Mouse (Mus musculus) kidney, embryonic 15.5 days (tissue): Measurements from ENCODE around the gene Col6a1. TPM values are rescaled to one million over a fixed set of nuclear protein-coding genes. Genes with fewer than 3 reads are reported as not detected.
A peak's percentile ranks its signal among the peaks of the same experiment; 100 is the strongest.

Source experiments
- ATAC-seq: fragments of 200-750 bp; cut with Nextera tagmentation; replicated peaks from 2 replicates; pipeline ENCODE4 v1.8.0; 2017; ENCODE audit warnings: moderate TSS enrichment; ENCODE audit not compliant: low FRiP score
- H3K27ac ChIP-seq: fragments of 300-500 bp; sonication (generic); 2 replicates; pipeline ENCODE4 v1.5.1; 2015; ENCODE audit warnings: mild to moderate bottlenecking, inconsistent platforms
- H3K27me3 ChIP-seq: fragments of 300-500 bp; sonication (generic); 2 replicates; pipeline ENCODE4 v1.6.1; 2015; ENCODE audit warnings: inconsistent platforms
- H3K36me3 ChIP-seq: fragments of 300-500 bp; sonication (generic); 2 replicates; pipeline ENCODE4 v1.6.1; 2015; ENCODE audit warnings: inconsistent platforms
- H3K4me1 ChIP-seq: fragments of 300-500 bp; sonication (generic); 2 replicates; pipeline ENCODE4 v1.6.1; 2015; ENCODE audit warnings: inconsistent platforms
- H3K4me2 ChIP-seq: fragments of 300-500 bp; sonication (generic); 2 replicates; pipeline ENCODE4 v1.6.1; 2015; ENCODE audit warnings: moderate library complexity, mild to moderate bottlenecking, inconsistent platforms
- H3K4me3 ChIP-seq: fragments of 300-500 bp; sonication (generic); replicated peaks from 2 replicates; pipeline ENCODE4 v1.5.1; 2015; ENCODE audit warnings: mild to moderate bottlenecking, inconsistent platforms
- H3K9ac ChIP-seq: fragments of 300-500 bp; sonication (generic); 2 replicates; pipeline ENCODE4 v1.6.1; 2015; ENCODE audit warnings: mild to moderate bottlenecking, inconsistent platforms
- H3K9me3 ChIP-seq: fragments of 300-500 bp; sonication (generic); replicated peaks from 2 replicates; pipeline ENCODE4 v1.6.1; 2016; ENCODE audit warnings: inconsistent platforms
- WGBS: fragments of 180-500 bp; shearing (Covaris S2); methylation state at CpG from one replicate; pipeline ENCODE4 v1.1.7; 2015; ENCODE audit warnings: mixed read lengths; 5-methylcytosine and 5-hydroxymethylcytosine counted together
- polyA plus RNA-seq: library from polyadenylated mRNA; unstranded; fragments of >200 nt; fragmentation: Nextera tagmentation; extraction: Ambion mirVana; gene quantifications from 2 replicates; pipeline ENCODE4 v1.2.1, GENCODE M21; 2015

The Col6a1 gene
- polyA plus RNA-seq, 1 experiment from 2014 or later, result 112 TPM

- no peaks in the 10 kb centered on the region for H3K27me3 ChIP-seq
- H3K9ac ChIP-seq, result no peak overlapping the region
- no peaks in the 10 kb centered on the region for H3K9me3 ChIP-seq
- no peak overlapping the region for H3K4me2 ChIP-seq
- peak overlapping the region; percentile 81 for H3K27ac ChIP-seq
- H3K36me3 ChIP-seq, result no peaks in the 10 kb centered on the region
- no peak overlapping the region for H3K4me3 ChIP-seq
- 0 out of 2 replicates have a peak, but pooled peaks cover 6% of the 10 kb centered on the region for H3K4me1 ChIP-seq
- 70% methylated on average over 10 of the region's 10 CpGs for WGBS
- ATAC-seq, result no peak
Observed at GRCm38 (mm10) chr10:76695283-76695885, 30.6 kb downstream of the Col6a1 start.

GRCm38 (mm10) chr10:76694765-76695164, 31.2 kb downstream of the Col6a1 start:
- Histone ChIP-seq H3K9ac (no peak overlapping the region), H3K27ac (peak overlapping the region; percentile 81), H3K9me3 (no peaks in the 10 kb centered on the region), H3K4me3 (no peak overlapping the region), H3K27me3 (no peaks in the 10 kb centered on the region), H3K36me3 (no peaks in the 10 kb centered on the region), H3K4me1 (0 out of 2 replicates have a peak, but pooled peaks cover 6% of the 10 kb centered on the region), H3K4me2 (no peak overlapping the region)
- ATAC-seq, result peak; percentile 25; the same call in 1 of the 2 replicates
- WGBS, result 37% methylated on average over 7 of the region's 7 CpGs

GRCm38 (mm10) chr10:76693446-76693845, 32.5 kb downstream of the Col6a1 start:
- Histone ChIP-seq H3K4me3 (no peak overlapping the region), H3K27me3 (no peaks in the 10 kb centered on the region), H3K9ac (no peak overlapping the region), H3K4me2 (no peak overlapping the region), H3K36me3 (no peaks in the 10 kb centered on the region), H3K9me3 (no peaks in the 10 kb centered on the region), H3K4me1 (0 out of 2 replicates have a peak, but pooled peaks cover 6% of the 10 kb centered on the region), H3K27ac (no peak overlapping the region)
- 74% methylated on average over 2 of the region's 2 CpGs for WGBS
- no peak for ATAC-seq

GRCm38 (mm10) chr10:76685451-76686017, 40.4 kb downstream of the Col6a1 start:
- Histone ChIP-seq H3K9ac (no peak overlapping the region), H3K4me3 (no peak overlapping the region), H3K4me2 (no peak overlapping the region), H3K27ac (no peak overlapping the region), H3K9me3 (no peaks in the 10 kb centered on the region), H3K4me1 (peaks cover 22% of the 10 kb centered on the region; the same call in 1 of the 2 replicates), H3K27me3 (no peaks in the 10 kb centered on the region), H3K36me3 (no peaks in the 10 kb centered on the region)
- WGBS, result 90% methylated on average over 10 of the region's 10 CpGs
- no peak for ATAC-seq

- no peak for ATAC-seq
- peaks cover 22% of the 10 kb centered on the region; the same call in 1 of the 2 replicates for H3K4me1 ChIP-seq
- WGBS, result 32% methylated on average over 12 of the region's 12 CpGs
- H3K36me3 ChIP-seq, result no peaks in the 10 kb centered on the region
- no peak overlapping the region for H3K4me3 ChIP-seq
- H3K27ac ChIP-seq, result 0 out of 2 replicates have a peak overlapping the region, but pooled peaks have one; percentile 23
- no peaks in the 10 kb centered on the region for H3K9me3 ChIP-seq
- H3K27me3 ChIP-seq, result no peaks in the 10 kb centered on the region
- no peak overlapping the region for H3K4me2 ChIP-seq
- H3K9ac ChIP-seq, result no peak overlapping the region
Observed at GRCm38 (mm10) chr10:76683977-76684376, 42.0 kb downstream of the Col6a1 start.

- no peak overlapping the region for H3K9ac ChIP-seq
- H3K9me3 ChIP-seq, result no peaks in the 10 kb centered on the region
- no peak overlapping the region for H3K4me3 ChIP-seq
- no peaks in the 10 kb centered on the region for H3K36me3 ChIP-seq
- ATAC-seq, result no peak
- no peaks in the 10 kb centered on the region for H3K27me3 ChIP-seq
- 0 out of 2 replicates have a peak overlapping the region, but pooled peaks have one; percentile 22 for H3K27ac ChIP-seq
- H3K4me2 ChIP-seq, result no peak overlapping the region
- 52% methylated on average over 7 of the region's 7 CpGs for WGBS
- H3K4me1 ChIP-seq, result peaks cover 22% of the 10 kb centered on the region; the same call in 1 of the 2 replicates
Observed at GRCm38 (mm10) chr10:76683461-76683860, 42.5 kb downstream of the Col6a1 start.

GRCm38 (mm10) chr10:76681882-76682281, 44.1 kb downstream of the Col6a1 start:
- H3K36me3 ChIP-seq, result no peaks in the 10 kb centered on the region
- H3K9ac ChIP-seq, result no peak overlapping the region
- H3K4me2 ChIP-seq, result no peak overlapping the region
- H3K4me3 ChIP-seq, result no peak overlapping the region
- H3K9me3 ChIP-seq, result no peaks in the 10 kb centered on the region
- WGBS, result 56% methylated on average over 3 of the region's 3 CpGs
- peaks cover 22% of the 10 kb centered on the region; the same call in 1 of the 2 replicates for H3K4me1 ChIP-seq
- peak; percentile 74; the same call in 1 of the 2 replicates for ATAC-seq
- H3K27ac ChIP-seq, result peak overlapping the region; percentile 51; the same call in 1 of the 2 replicates
- H3K27me3 ChIP-seq, result no peaks in the 10 kb centered on the region

GRCm38 (mm10) chr10:76680758-76681650, 45.0 kb downstream of the Col6a1 start:
- Histone ChIP-seq H3K4me3 (no peak overlapping the region), H3K9ac (no peak overlapping the region), H3K4me2 (no peak overlapping the region), H3K27ac (peak overlapping the region; percentile 51), H3K4me1 (peaks cover 22% of the 10 kb centered on the region; the same call in 1 of the 2 replicates), H3K36me3 (no peaks in the 10 kb centered on the region), H3K27me3 (no peaks in the 10 kb centered on the region), H3K9me3 (no peaks in the 10 kb centered on the region)
- WGBS, result 83% methylated on average over 6 of the region's 6 CpGs
- no peak for ATAC-seq

- no peak overlapping the region for H3K4me2 ChIP-seq
- H3K9me3 ChIP-seq, result no peaks in the 10 kb centered on the region
- H3K4me3 ChIP-seq, result no peak overlapping the region
- 71% methylated on average over 7 of the region's 7 CpGs for WGBS
- H3K4me1 ChIP-seq, result peaks cover 16% of the 10 kb centered on the region; the same call in 1 of the 2 replicates
- no peak overlapping the region for H3K27ac ChIP-seq
- H3K9ac ChIP-seq, result no peak overlapping the region
- no peaks in the 10 kb centered on the region for H3K27me3 ChIP-seq
- no peak for ATAC-seq
- H3K36me3 ChIP-seq, result no peaks in the 10 kb centered on the region
Observed at GRCm38 (mm10) chr10:76678122-76678521, 47.8 kb downstream of the Col6a1 start.

- 70% methylated on average over 2 of the region's 2 CpGs for WGBS
- no peak overlapping the region for H3K27ac ChIP-seq
- H3K27me3 ChIP-seq, result no peaks in the 10 kb centered on the region
- no peaks in the 10 kb centered on the region for H3K4me1 ChIP-seq
- H3K9ac ChIP-seq, result no peak overlapping the region
- no peaks in the 10 kb centered on the region for H3K36me3 ChIP-seq
- ATAC-seq, result no peak
- no peak overlapping the region for H3K4me2 ChIP-seq
- no peak overlapping the region for H3K4me3 ChIP-seq
- no peaks in the 10 kb centered on the region for H3K9me3 ChIP-seq
Observed at GRCm38 (mm10) chr10:76675268-76675667, 50.7 kb downstream of the Col6a1 start.

- Histone ChIP-seq H3K9me3 (no peaks in the 10 kb centered on the region), H3K4me2 (no peak overlapping the region), H3K4me1 (no peaks in the 10 kb centered on the region), H3K36me3 (no peaks in the 10 kb centered on the region), H3K27ac (no peak overlapping the region), H3K4me3 (no peak overlapping the region), H3K27me3 (no peaks in the 10 kb centered on the region), H3K9ac (no peak overlapping the region)
- WGBS, result 85% methylated on average over 6 of the region's 6 CpGs
- no peak for ATAC-seq
Observed at GRCm38 (mm10) chr10:76674581-76674980, 51.4 kb downstream of the Col6a1 start.

GRCm38 (mm10) chr10:76671939-76672338, 54.0 kb downstream of the Col6a1 start:
- WGBS, result 87% methylated on average over 9 of the region's 9 CpGs
- Histone ChIP-seq H3K4me3 (no peak overlapping the region), H3K9ac (no peak overlapping the region), H3K27ac (no peak overlapping the region), H3K27me3 (no peaks in the 10 kb centered on the region), H3K4me2 (no peak overlapping the region), H3K36me3 (no peaks in the 10 kb centered on the region), H3K9me3 (no peaks in the 10 kb centered on the region), H3K4me1 (no peaks in the 10 kb centered on the region; the same call in 1 of the 2 replicates)
- ATAC-seq, result no peak
